Mouse (Mus musculus) thymus, postnatal 4 days (tissue): ENCODE results near the gene Cdca7l.
"Not testable (repeated sequence)": the region's sequence is repeated elsewhere in the genome, so short reads cannot be mapped to it uniquely, and the experiment has no call there.

Source experiments
- DNase-seq: peaks from one replicate; pipeline ENCODE4 v3.0.0; 2021

Gene Cdca7l

GRCm38 (mm10) chr12:117803989-117804388 lies at the start of gene Cdca7l:
Cdca7l (plus strand) TSS chr12:117804289.
- DNase-seq: not testable (repeated sequence)

GRCm38 (mm10) chr12:117756010-117756409 lies 48.1 kb upstream of the Cdca7l start:
- peak; percentile 50 for DNase-seq

- DNase-seq: no peak
These were observed 43.7 kb upstream of the Cdca7l start for GRCm38 (mm10) chr12:117760373-117760772.

- no peak for DNase-seq
These were observed 43.2 kb upstream of the Cdca7l start for GRCm38 (mm10) chr12:117760846-117761245.

GRCm38 (mm10) chr12:117761698-117762097 lies 42.4 kb upstream of the Cdca7l start:
- peak; percentile 52 for DNase-seq

- no peak for DNase-seq
These were observed 40.8 kb upstream of the Cdca7l start for GRCm38 (mm10) chr12:117763247-117763646.

- DNase-seq: peak; percentile 77
These were observed 39.2 kb upstream of the Cdca7l start for GRCm38 (mm10) chr12:117764839-117765238.

- peak; percentile 88 for DNase-seq
These were observed 35.0 kb upstream of the Cdca7l start for GRCm38 (mm10) chr12:117769113-117769512.

- DNase-seq: no peak
These were observed 33.9 kb upstream of the Cdca7l start for GRCm38 (mm10) chr12:117770211-117770610.

- DNase-seq: no peak
These were observed 32.9 kb upstream of the Cdca7l start for GRCm38 (mm10) chr12:117771156-117771555.

GRCm38 (mm10) chr12:117772638-117773037 lies 31.5 kb upstream of the Cdca7l start:
- DNase-seq: peak; percentile 83

GRCm38 (mm10) chr12:117776841-117777240 lies 27.2 kb upstream of the Cdca7l start:
- no peak for DNase-seq

- DNase-seq: no peak
These were observed 22.7 kb upstream of the Cdca7l start for GRCm38 (mm10) chr12:117781360-117781759.

GRCm38 (mm10) chr12:117783426-117783825 lies 20.7 kb upstream of the Cdca7l start:
- DNase-seq: no peak

GRCm38 (mm10) chr12:117786621-117787020 lies 17.5 kb upstream of the Cdca7l start:
- DNase-seq: no peak

- DNase-seq: peak; percentile 10
These were observed 15.5 kb upstream of the Cdca7l start for GRCm38 (mm10) chr12:117788513-117789011.

- DNase-seq: no peak
These were observed 15.1 kb upstream of the Cdca7l start for GRCm38 (mm10) chr12:117789017-117789416.

GRCm38 (mm10) chr12:117795303-117795702 lies 8.8 kb upstream of the Cdca7l start:
- DNase-seq: no peak

GRCm38 (mm10) chr12:117805576-117805975 lies 1.5 kb downstream of the Cdca7l start:
- no peak for DNase-seq

- DNase-seq: no peak
These were observed 1.9 kb downstream of the Cdca7l start for GRCm38 (mm10) chr12:117806007-117806451.

GRCm38 (mm10) chr12:117806470-117806869 lies 2.4 kb downstream of the Cdca7l start:
- DNase-seq: no peak

GRCm38 (mm10) chr12:117807637-117808036 lies 3.5 kb downstream of the Cdca7l start:
- no peak for DNase-seq

GRCm38 (mm10) chr12:117808355-117809326 lies 4.6 kb downstream of the Cdca7l start:
- no peak for DNase-seq
